Mouse (Mus musculus): ENCODE measurements at regions not wholly inside any gene's neighbourhood (a gene's known extent, or its start where the extent isn't known, plus 50 kb on each side); places are given as distances from the start of the nearest gene placed in this dataset.

GRCm38 (mm10) chr12:29015200-29015862, 263.7 kb downstream of the Eipr1 start:
- no peak for TF ChIP-seq CTCF (IDR thresholded peaks at IDR 0.05; ENCODE audit: low read depth, low read length)
- no peak for TF ChIP-seq POLR2A (IDR thresholded peaks at IDR 0.05; ENCODE audit: extremely low read depth, insufficient read depth, low read length)

Measured in liver, adult 2 months (tissue).